Mouse (Mus musculus): ENCODE results near the gene Hus1b.

DNA sequence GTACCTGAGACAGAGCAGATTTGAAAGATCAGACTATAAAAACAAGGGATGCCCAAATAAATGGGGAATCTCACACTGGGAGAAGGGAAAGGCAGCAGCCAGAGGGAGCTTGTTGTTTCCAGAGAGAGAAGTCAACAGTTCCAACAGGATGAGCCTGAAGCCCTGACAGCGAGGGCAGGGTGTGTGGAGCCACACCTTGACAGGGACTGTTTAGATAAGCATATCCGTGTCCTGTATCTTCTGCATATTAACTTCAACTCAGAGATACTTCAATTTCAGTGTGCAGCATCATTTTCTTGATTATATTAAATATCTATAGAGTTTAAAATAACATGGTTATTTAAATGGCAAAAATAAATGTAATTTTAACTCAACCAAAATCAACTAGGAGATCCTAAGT is 13.2 kb upstream of the Hus1b start:
- TF ChIP-seq CTCF (IDR thresholded peaks at IDR 0.05) (no peak), POLR2A (IDR thresholded peaks at IDR 0.05; ENCODE audit: insufficient read depth, low read depth, low read length) (no peak)

Data from heart, adult 2 months (tissue).